Mouse (Mus musculus) neural tube, embryonic 11.5 days (tissue): ENCODE results near the gene Cacng8. TPM values are rescaled to one million over a fixed set of nuclear protein-coding genes. Genes with fewer than 3 reads are reported as not detected.

ENCODE experiments used
- ATAC-seq: fragments of 200-750 bp; cut with Nextera tagmentation; 2 replicates; pipeline ENCODE4 v1.8.0; 2017; ENCODE audit warnings: moderate number of reproducible peaks, mild to moderate bottlenecking, moderate TSS enrichment, moderate library complexity; ENCODE audit not compliant: insufficient read depth, low FRiP score, low TSS enrichment
- DNase-seq: peaks from one replicate; pipeline ENCODE4 v3.0.0-alpha.2; 2015; ENCODE audit warnings: low spot score
- H3K27ac ChIP-seq: fragments of 300-500 bp; sonication (generic); 2 replicates; pipeline ENCODE4 v1.5.1; 2014; ENCODE audit warnings: low read depth, mild to moderate bottlenecking, low read length
- H3K27me3 ChIP-seq: fragments of 300-500 bp; sonication (generic); 2 replicates; pipeline ENCODE4 v1.6.1; 2014; ENCODE audit warnings: mild to moderate bottlenecking, low read length, mixed read lengths; ENCODE audit not compliant: control insufficient read depth, insufficient read depth
- H3K36me3 ChIP-seq: fragments of 300-500 bp; sonication (generic); 2 replicates; pipeline ENCODE4 v1.6.1; 2014; ENCODE audit warnings: mild to moderate bottlenecking, low read length, moderate library complexity, mixed read lengths; ENCODE audit not compliant: control insufficient read depth, insufficient read depth
- H3K4me1 ChIP-seq: fragments of 300-500 bp; sonication (generic); 2 replicates; pipeline ENCODE4 v1.6.1; 2014; ENCODE audit warnings: low read length, mixed read lengths; ENCODE audit not compliant: control insufficient read depth, insufficient read depth
- H3K4me2 ChIP-seq: fragments of 300-500 bp; sonication (generic); 2 replicates; pipeline ENCODE4 v1.6.1; 2014; ENCODE audit warnings: low read depth, mild to moderate bottlenecking, moderate library complexity
- H3K4me3 ChIP-seq: fragments of 300-500 bp; sonication (generic); 2 replicates; pipeline ENCODE4 v1.5.1; 2014; ENCODE audit warnings: low read depth, low read length
- H3K9ac ChIP-seq: fragments of 300-500 bp; sonication (generic); 2 replicates; pipeline ENCODE4 v1.6.1; 2014; ENCODE audit warnings: mild to moderate bottlenecking, low read length
- H3K9me3 ChIP-seq: fragments of 300-500 bp; sonication (generic); 2 replicates; pipeline ENCODE4 v1.6.1; 2016; ENCODE audit warnings: low read length; ENCODE audit not compliant: control insufficient read depth
- WGBS: fragments of 180-500 bp; shearing (Covaris S2); extraction: QIAGEN DNeasy Blood & Tissue Kit; methylation state at CpG from one replicate; pipeline ENCODE4 v1.1.7; 2014; 5-methylcytosine and 5-hydroxymethylcytosine counted together
- polyA plus RNA-seq: library from polyadenylated mRNA; unstranded; fragments of >200 nt; fragmentation: Nextera tagmentation; extraction: Ambion mirVana; gene quantifications from 2 replicates; pipeline ENCODE4 v1.2.1, GENCODE M21; 2014

Gene Cacng8
- polyA plus RNA-seq, 1 experiment from 2014 or later: 4.9 TPM

DNA sequence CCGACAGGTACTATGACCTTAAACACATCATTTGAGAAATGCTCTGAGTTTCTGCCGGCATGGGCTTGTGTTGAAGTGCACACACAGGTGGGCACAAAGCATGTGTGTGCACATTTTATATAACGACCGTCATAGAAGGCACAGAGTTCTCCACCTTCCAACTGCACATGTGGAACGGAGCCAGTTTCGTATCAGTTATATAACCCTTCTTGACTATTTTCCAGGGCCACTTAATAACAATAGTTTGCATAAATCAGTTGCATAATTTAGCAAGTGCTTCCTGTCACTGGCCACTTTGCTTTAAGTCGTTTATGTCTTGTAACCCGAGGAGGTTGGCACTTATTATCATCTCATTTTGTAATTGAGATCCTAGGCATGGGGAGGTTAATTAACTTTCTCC lies 16.7 kb upstream of the Cacng8 start:
- Histone ChIP-seq H3K4me1 (no peaks in the 10 kb centered on the region), H3K27ac (no peak overlapping the region), H3K4me2 (no peak overlapping the region), H3K27me3 (peaks cover 2% of the 10 kb centered on the region; the same call in 1 of the 2 replicates), H3K9me3 (no peaks in the 10 kb centered on the region), H3K9ac (no peak overlapping the region), H3K4me3 (no peak overlapping the region), H3K36me3 (no peaks in the 10 kb centered on the region)
- DNase-seq (no peak), ATAC-seq (no peak)
- WGBS: 90% methylated on average over 8 of the region's 8 CpGs

DNA sequence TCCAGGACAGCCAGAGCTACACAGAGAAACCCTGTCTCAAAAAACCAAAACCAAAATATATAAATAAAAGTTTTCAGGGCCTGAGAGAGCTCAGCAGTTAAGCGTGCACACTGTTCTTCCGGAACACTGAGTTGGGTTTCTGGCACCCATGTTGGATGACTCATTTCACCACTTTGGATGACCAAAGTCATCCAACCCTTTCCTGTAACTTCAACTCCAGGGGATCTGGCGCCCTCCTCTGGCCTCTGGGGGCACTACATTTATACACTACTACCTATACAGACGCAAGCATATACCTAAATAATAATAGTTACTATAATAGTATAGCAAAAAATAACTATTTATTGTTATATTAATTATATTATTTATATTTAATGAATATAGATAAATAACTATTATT lies 13.7 kb upstream of the Cacng8 start:
- Histone ChIP-seq H3K27me3 (no peaks in the 10 kb centered on the region), H3K9me3 (no peaks in the 10 kb centered on the region), H3K9ac (no peak overlapping the region), H3K4me2 (no peak overlapping the region), H3K4me1 (no peaks in the 10 kb centered on the region), H3K4me3 (no peak overlapping the region), H3K36me3 (no peaks in the 10 kb centered on the region), H3K27ac (no peak overlapping the region)
- ATAC-seq (no peak), DNase-seq (peak; percentile 55)
- 53% methylated on average over 4 of the region's 4 CpGs for WGBS

DNA sequence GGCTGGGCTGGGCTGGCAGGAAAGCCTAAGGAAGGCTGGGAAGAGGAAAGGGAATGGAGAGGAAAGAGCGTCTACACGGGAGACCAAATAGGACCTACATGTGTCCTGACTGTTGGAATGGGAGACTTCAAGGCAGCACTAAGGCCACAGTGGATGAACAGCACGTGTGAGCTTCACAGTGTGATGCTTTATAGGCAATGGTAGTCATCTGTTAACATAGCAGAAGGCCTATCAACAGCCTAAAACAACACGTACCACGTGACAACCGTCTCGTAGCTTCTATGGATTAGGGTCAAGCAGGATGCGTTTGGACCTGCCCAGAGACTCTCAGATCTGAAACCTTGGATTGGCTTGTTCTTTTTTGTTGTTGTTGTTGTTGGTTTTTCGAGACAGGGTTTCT lies 8.4 kb upstream of the Cacng8 start:
- no peaks in the 10 kb centered on the region for H3K36me3 ChIP-seq
- no peak overlapping the region for H3K27ac ChIP-seq
- WGBS: 86% methylated on average over 9 of the region's 9 CpGs
- H3K9me3 ChIP-seq: no peaks in the 10 kb centered on the region
- DNase-seq (no peak), ATAC-seq (no peak)
- H3K4me2 ChIP-seq: no peak overlapping the region
- no peak overlapping the region for H3K4me3 ChIP-seq
- H3K27me3 ChIP-seq: no peaks in the 10 kb centered on the region
- no peak overlapping the region for H3K9ac ChIP-seq
- no peaks in the 10 kb centered on the region for H3K4me1 ChIP-seq

DNA sequence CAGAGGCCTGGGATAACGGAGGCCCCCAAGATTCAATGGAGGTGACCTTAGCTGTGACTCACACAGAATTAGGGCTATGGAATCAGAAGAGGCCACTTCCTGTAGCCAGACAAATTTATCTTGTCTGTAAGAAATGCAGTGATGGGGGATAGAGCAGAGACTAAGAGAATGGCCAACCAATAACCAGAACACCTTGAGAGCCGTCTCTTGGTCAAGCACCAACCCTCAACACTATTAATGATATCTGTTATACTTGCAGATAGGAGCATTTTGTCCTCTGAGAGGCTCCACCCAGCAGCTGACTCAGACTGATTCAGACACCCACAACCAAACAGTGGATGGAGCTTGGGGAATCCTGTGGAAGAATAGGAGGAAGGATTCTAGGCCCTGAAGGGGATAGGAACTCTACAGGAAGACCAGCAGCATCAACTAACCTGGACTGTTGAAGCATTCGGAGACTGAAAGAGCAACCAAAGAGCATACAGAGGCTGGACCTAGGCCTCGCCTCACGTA lies 5.6 kb upstream of the Cacng8 start:
- Histone ChIP-seq H3K4me3 (no peak overlapping the region), H3K27ac (no peak overlapping the region), H3K4me2 (no peak overlapping the region), H3K27me3 (no peaks in the 10 kb centered on the region), H3K4me1 (no peaks in the 10 kb centered on the region), H3K9me3 (no peaks in the 10 kb centered on the region), H3K9ac (no peak overlapping the region), H3K36me3 (no peaks in the 10 kb centered on the region)
- no peak for ATAC-seq
- DNase-seq: no peak
- WGBS: 88% methylated on average over 5 of the region's 5 CpGs

DNA sequence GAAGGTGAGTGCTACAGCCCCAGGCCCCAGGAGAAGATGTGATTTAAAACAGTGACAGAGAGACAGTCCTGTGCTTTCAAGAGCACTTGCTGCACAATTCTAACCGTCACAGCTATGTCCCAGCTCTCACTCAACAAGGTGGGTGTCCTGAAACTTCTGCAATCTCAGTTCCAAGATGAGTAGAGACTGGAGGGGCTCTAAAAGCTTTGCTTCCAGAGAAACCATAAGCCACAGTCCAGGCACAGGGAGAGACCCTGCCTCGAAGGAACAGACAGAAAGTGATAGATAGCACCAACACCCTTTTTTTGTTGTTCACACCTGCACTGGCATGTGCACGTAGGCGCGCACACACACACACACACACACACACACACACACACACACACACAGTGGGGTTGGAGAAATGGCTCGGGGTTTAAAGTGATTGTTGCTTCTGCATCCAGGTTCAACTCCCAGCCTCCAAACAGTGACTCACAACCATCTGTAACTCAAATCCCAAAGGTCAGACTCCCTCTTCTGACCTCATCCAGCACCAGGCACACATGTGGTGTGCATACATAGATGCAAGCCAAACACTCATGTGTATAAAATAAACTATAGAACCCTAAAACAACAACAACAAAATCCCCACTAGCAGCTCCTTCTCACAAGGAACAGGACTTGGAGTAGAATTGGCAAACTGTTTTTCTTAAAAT lies 4.3 kb upstream of the Cacng8 start:
- no peak overlapping the region for H3K9ac ChIP-seq
- no peaks in the 10 kb centered on the region for H3K36me3 ChIP-seq
- no peaks in the 10 kb centered on the region for H3K9me3 ChIP-seq
- ATAC-seq (no peak), DNase-seq (no peak)
- H3K4me1 ChIP-seq: 0 out of 2 replicates have a peak, but pooled peaks cover 3% of the 10 kb centered on the region
- 84% methylated on average over 6 of the region's 6 CpGs for WGBS
- H3K4me2 ChIP-seq: no peak overlapping the region
- H3K27ac ChIP-seq: no peak overlapping the region
- no peaks in the 10 kb centered on the region for H3K27me3 ChIP-seq
- H3K4me3 ChIP-seq: no peak overlapping the region

DNA sequence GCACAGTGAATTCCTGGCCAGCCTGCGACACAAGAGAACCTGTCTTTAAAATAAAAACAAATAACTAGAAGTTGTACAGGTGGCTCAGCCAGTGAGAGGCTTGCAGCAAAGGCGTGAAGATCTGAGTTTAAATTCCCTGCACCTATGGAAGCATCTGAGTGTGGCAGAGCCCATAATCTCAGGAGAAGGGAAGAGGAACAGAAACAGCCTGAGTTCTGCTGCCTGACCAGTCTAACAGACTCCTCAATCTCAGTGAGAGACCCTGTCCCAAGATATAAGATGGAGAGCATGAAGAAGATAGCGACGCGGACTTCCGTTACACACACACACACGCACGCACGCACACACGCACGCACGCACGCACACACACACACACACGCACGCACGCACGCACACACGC lies 2.7 kb upstream of the Cacng8 start:
- H3K27ac ChIP-seq: no peak overlapping the region
- no peak for DNase-seq
- H3K9ac ChIP-seq: no peak overlapping the region
- 86% methylated on average over 18 of the region's 18 CpGs for WGBS
- no peak overlapping the region for H3K4me3 ChIP-seq
- H3K9me3 ChIP-seq: no peaks in the 10 kb centered on the region
- H3K4me2 ChIP-seq: no peak overlapping the region
- H3K27me3 ChIP-seq: no peaks in the 10 kb centered on the region
- H3K4me1 ChIP-seq: peaks cover 5% of the 10 kb centered on the region; the same call in 1 of the 2 replicates
- ATAC-seq: no peak
- H3K36me3 ChIP-seq: no peaks in the 10 kb centered on the region

DNA sequence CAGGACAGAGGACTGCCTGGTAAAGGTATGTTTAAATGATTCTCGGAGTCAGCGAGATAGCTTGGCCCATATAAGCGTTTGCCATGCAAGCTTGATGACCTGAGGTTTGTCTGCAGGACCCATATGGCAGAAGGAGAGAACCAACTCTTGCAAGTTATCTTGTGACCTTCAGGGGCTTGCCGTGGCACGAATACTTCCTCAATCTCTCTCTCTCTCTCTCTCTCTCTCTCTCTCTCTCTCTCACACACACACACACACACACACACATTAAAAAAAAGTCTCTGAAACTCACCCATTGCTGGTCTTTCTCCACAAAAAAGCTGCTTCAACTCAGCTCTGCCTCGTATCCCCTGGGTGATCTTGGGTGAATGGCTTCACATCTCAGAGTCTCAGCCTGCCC lies 1.6 kb upstream of the Cacng8 start:
- 67% methylated on average over 6 of the region's 6 CpGs for WGBS
- Histone ChIP-seq H3K4me3 (no peak overlapping the region), H3K4me2 (no peak overlapping the region)

DNA sequence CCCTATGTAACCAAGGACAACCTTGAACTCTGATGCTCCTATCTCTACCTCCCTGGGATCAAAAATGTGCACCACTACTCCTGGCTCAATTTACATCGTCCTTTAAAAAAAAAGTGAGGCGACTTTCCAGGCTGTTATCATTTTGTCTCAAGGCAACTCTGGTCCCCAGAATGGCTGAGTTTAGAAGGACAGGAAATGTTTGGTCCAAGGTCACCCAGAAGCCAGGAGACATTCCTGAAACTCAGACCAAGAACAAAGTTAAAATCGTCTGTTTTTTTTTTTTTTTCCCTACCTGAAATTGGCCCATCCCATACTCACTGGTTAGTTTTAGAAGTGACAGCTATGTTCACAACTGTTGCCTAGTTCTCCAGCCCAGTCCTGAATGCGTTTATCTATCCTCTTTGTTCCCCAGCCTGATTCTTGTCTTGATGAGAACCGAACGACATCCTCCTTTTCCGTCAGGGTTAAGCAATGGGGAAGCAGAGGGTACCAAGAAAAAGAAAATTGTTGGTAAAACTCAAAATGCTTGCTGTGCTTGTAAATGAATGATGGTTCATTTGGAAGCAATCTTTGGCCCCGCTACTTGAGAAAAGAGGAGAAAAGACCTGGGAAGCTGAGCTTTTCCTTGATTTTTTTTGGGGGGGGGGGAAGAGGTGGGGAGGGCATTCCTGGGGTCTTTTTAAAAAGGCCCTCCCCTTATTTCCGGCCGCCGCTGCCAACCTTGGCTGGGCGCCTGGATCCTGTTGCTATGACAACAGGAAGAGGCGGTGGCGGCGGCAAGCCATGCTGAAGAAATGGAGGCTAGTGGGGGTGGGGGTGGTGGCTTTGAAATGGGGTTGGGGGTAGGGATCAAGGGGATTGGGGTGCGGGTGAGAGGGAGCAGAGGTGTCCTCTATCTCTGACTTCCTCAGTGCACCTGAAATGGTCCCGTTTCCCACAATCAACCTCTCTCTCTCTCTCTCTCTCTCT lies 755 bp upstream of the Cacng8 start:
- 3% methylated on average over 17 of the region's 17 CpGs for WGBS
- ATAC-seq (peak; percentile 53), DNase-seq (peak; percentile 67)
- no peak overlapping the region for H3K27ac ChIP-seq
- peak overlapping the region; percentile 57 for H3K4me2 ChIP-seq
- peak overlapping the region; percentile 33 for H3K4me3 ChIP-seq
- H3K36me3 ChIP-seq: no peaks in the 10 kb centered on the region
- H3K9ac ChIP-seq: no peak overlapping the region
- no peaks in the 10 kb centered on the region for H3K27me3 ChIP-seq
- H3K4me1 ChIP-seq: peaks cover 5% of the 10 kb centered on the region; the same call in 1 of the 2 replicates
- no peaks in the 10 kb centered on the region for H3K9me3 ChIP-seq

More for the DNA sequence above, 1.6 kb upstream of the Cacng8 start:
- DNase-seq (no peak), ATAC-seq (no peak)
- H3K27me3 ChIP-seq: no peaks in the 10 kb centered on the region
- H3K27ac ChIP-seq: no peak overlapping the region
- H3K9ac ChIP-seq: no peak overlapping the region
- H3K9me3 ChIP-seq: no peaks in the 10 kb centered on the region
- peaks cover 5% of the 10 kb centered on the region; the same call in 1 of the 2 replicates for H3K4me1 ChIP-seq
- no peaks in the 10 kb centered on the region for H3K36me3 ChIP-seq
